23 mouse cellular contexts compared by ENCODE assay signal in genomic region chr11:94772363-94773055, GRCm38 (mm10). TPM values are rescaled to one million over a fixed set of nuclear protein-coding genes. Genes with fewer than 3 reads are reported as not detected.
"Had no signal": no experiment of that assay in that cellular context is flagged by ENCODE, and none has a peak within 500 bp of the region (broad histone marks: within the 10 kb centered on the region; RNA-seq: fewer than 3 reads in every experiment).

No protein-coding gene starts in this region.

- H3K4me3 ChIP-seq: limb, embryonic 13.5 days; midbrain, embryonic 12.5 days; neural tube, embryonic 15.5 days had no signal

- H3K36me3 ChIP-seq: limb, embryonic 13.5 days; midbrain, embryonic 12.5 days; neural tube, embryonic 15.5 days had no signal

- H3K27ac ChIP-seq: kidney, postnatal 0 days; limb, embryonic 13.5 days; liver, embryonic 14.5 days; midbrain, embryonic 12.5 days; neural tube, embryonic 15.5 days had no signal

- H3K27me3 ChIP-seq: limb, embryonic 13.5 days; midbrain, embryonic 12.5 days had no signal

- DNase-seq: kidney, adult 9 months; kidney, postnatal 36 days; layer of hippocampus, adult 9-11 months; layer of hippocampus, postnatal 36 days; left cerebral cortex, postnatal 4 days; lung, adult 18-20 months; right cerebral cortex, adult 18-20 months; right cerebral cortex, postnatal 4 days; thymus, adult 2 months; thymus, postnatal 25 days had no signal

- H3K4me1 ChIP-seq: limb, embryonic 13.5 days; midbrain, embryonic 12.5 days; neural tube, embryonic 15.5 days had no signal

RNA-seq across cellular contexts. Expression of gene Tmem92, which starts 10.0 kb away (rescaled TPM):
- total RNA-seq: layer of hippocampus, adult 18-20 months; layer of hippocampus, postnatal 36 days; liver, adult 2 months; megakaryocyte-erythroid progenitor cell, adult 5-6 weeks had no signal
- polyA plus RNA-seq: kidney, postnatal 0 days; limb, embryonic 13.5 days; liver, adult 2 months; liver, embryonic 14.5 days; lung, embryonic 16.5 days; midbrain, embryonic 12.5 days; midbrain, embryonic 16.5 days; neural tube, embryonic 15.5 days; spleen, adult 2 months; testis, adult 2 months; urinary bladder, adult 2 months had no signal

RNA-seq across cellular contexts. Expression of gene Cdc34b, which starts 30.9 kb away (rescaled TPM):
- total RNA-seq: left cerebral cortex, postnatal 4 days; liver, adult 2 months; megakaryocyte-erythroid progenitor cell, adult 5-6 weeks had no signal
- polyA plus RNA-seq: neural tube, embryonic 15.5 days; spleen, adult 2 months; thymus, adult 2 months had no signal
